Mouse (Mus musculus) lung, postnatal 0 days (tissue): ENCODE results near the gene Cdc42bpg. TPM values are rescaled to one million over a fixed set of nuclear protein-coding genes. Genes with fewer than 3 reads are reported as not detected.

ENCODE experiments used
- ATAC-seq: fragments of 200-750 bp; cut with Nextera tagmentation; 2 replicates; pipeline ENCODE4 v1.8.0; 2017; ENCODE audit warnings: moderate library complexity
- DNase-seq: peaks from one replicate; pipeline ENCODE4 v3.0.0-alpha.2; 2016; ENCODE audit warnings: low spot score
- H3K27ac ChIP-seq: fragments of 300-500 bp; sonication (generic); 2 replicates; pipeline ENCODE4 v1.5.1; 2014; ENCODE audit warnings: antibody characterized with exemption, mild to moderate bottlenecking, low read length, mixed read lengths
- H3K27me3 ChIP-seq: fragments of 300-500 bp; sonication (generic); replicated peaks from 2 replicates; pipeline ENCODE4 v1.6.1; 2014; ENCODE audit warnings: low read length, mixed read lengths; ENCODE audit not compliant: insufficient read depth
- H3K36me3 ChIP-seq: fragments of 300-500 bp; sonication (generic); 2 replicates; pipeline ENCODE4 v1.6.1; 2014; ENCODE audit warnings: low read length, mixed read lengths; ENCODE audit not compliant: insufficient read depth
- H3K4me1 ChIP-seq: fragments of 300-500 bp; sonication (generic); 2 replicates; pipeline ENCODE4 v1.6.1; 2014; ENCODE audit warnings: antibody characterized with exemption, low read depth, low read length, mixed read lengths; ENCODE audit not compliant: insufficient read depth
- H3K4me2 ChIP-seq: fragments of 300-500 bp; sonication (generic); replicated peaks from 2 replicates; pipeline ENCODE4 v1.6.1; 2014; ENCODE audit warnings: low read depth, mild to moderate bottlenecking, low read length, moderate library complexity, mixed read lengths
- H3K4me3 ChIP-seq: fragments of 300-500 bp; sonication (generic); 2 replicates; pipeline ENCODE4 v1.5.1; 2014; ENCODE audit warnings: low read depth, low read length
- H3K9ac ChIP-seq: fragments of 300-500 bp; sonication (generic); replicated peaks from 2 replicates; pipeline ENCODE4 v1.6.1; 2014; ENCODE audit warnings: low read depth, mild to moderate bottlenecking
- H3K9me3 ChIP-seq: fragments of 300-500 bp; sonication (generic); 2 replicates; pipeline ENCODE4 v1.6.1; 2016; ENCODE audit warnings: low read length, mixed read lengths
- CTCF ChIP-seq: IDR thresholded peaks from 2 replicates; pipeline ENCODE4 v1.5.1; 2016; ENCODE audit warnings: antibody characterized with exemption, mild to moderate bottlenecking
- EP300 ChIP-seq: IDR thresholded peaks from 2 replicates; pipeline ENCODE4 v1.6.1; 2016; ENCODE audit warnings: antibody characterized with exemption, mild to moderate bottlenecking, control low read depth
- whole genome bisulfite sequencing: fragments of 180-500 bp; shearing (Covaris S2); extraction: QIAGEN DNeasy Blood & Tissue Kit; methylation state at CpG from one replicate; pipeline ENCODE4 v1.1.7; 2014; 5-methylcytosine and 5-hydroxymethylcytosine counted together
- polyA plus RNA-seq: library from polyadenylated mRNA; unstranded; fragments of >200 nt; fragmentation: Nextera tagmentation; extraction: Ambion mirVana; gene quantifications from 2 replicates; pipeline ENCODE4 v1.2.1, GENCODE M21; 2015

Cdc42bpg gene
- polyA plus RNA-seq, 1 experiment from 2014 or later, result 2.8 TPM

- Histone ChIP-seq H3K4me2 (no peak overlapping the region), H3K36me3 (0 out of 2 replicates have a peak, but pooled peaks cover 4% of the 10 kb centered on the region), H3K9me3 (no peaks in the 10 kb centered on the region), H3K27ac (no peak overlapping the region), H3K4me1 (no peaks in the 10 kb centered on the region; the same call in 1 of the 2 replicates), H3K27me3 (no peaks in the 10 kb centered on the region), H3K4me3 (no peak overlapping the region), H3K9ac (no peak overlapping the region)
- WGBS, result 68% methylated on average over 7 of the region's 7 CpGs
- TF ChIP-seq CTCF, result no peak
- no peak for TF ChIP-seq EP300
- DNase-seq (no peak), ATAC-seq (no peak)
Observed at GRCm38 (mm10) chr19:6354030-6354429, 47.8 kb downstream of the Cdc42bpg start.

- Histone ChIP-seq H3K4me1 (peaks cover 4% of the 10 kb centered on the region; the same call in 1 of the 2 replicates), H3K9ac (no peak overlapping the region), H3K4me3 (no peak overlapping the region), H3K4me2 (no peak overlapping the region), H3K27me3 (no peaks in the 10 kb centered on the region), H3K36me3 (peaks cover 9% of the 10 kb centered on the region; the same call in 1 of the 2 replicates), H3K9me3 (no peaks in the 10 kb centered on the region), H3K27ac (no peak overlapping the region)
- no peak for TF ChIP-seq EP300
- no peak for TF ChIP-seq CTCF
- WGBS, result 84% methylated on average over 3 of the region's 3 CpGs
- DNase-seq, result no peak
- no peak for ATAC-seq
Observed at GRCm38 (mm10) chr19:6361291-6361690, 55.0 kb downstream of the Cdc42bpg start.

- ATAC-seq (no peak), DNase-seq (no peak)
- no peaks in the 10 kb centered on the region for H3K9me3 ChIP-seq
- WGBS, result under 1% methylated on average over 11 of the region's 11 CpGs
- H3K27ac ChIP-seq, result peak overlapping the region; percentile 100
- peaks cover 22% of the 10 kb centered on the region for H3K36me3 ChIP-seq
- no peaks in the 10 kb centered on the region for H3K27me3 ChIP-seq
- peaks cover 8% of the 10 kb centered on the region; the same call in 1 of the 2 replicates for H3K4me1 ChIP-seq
- peak overlapping the region; percentile 53 for H3K4me2 ChIP-seq
- no peak overlapping the region for H3K9ac ChIP-seq
- peak; percentile 70 for TF ChIP-seq EP300
- no peak for TF ChIP-seq CTCF
- peak overlapping the region; percentile 100 for H3K4me3 ChIP-seq
Observed at GRCm38 (mm10) chr19:6363091-6363410, 56.8 kb downstream of the Cdc42bpg start.

GRCm38 (mm10) chr19:6363411-6364240 lies 57.4 kb downstream of the Cdc42bpg start, which contains the start of gene Sf1:
Gene Sf1, plus strand, starts transcription at chr19:6363690.
- peaks cover 26% of the 10 kb centered on the region for H3K36me3 ChIP-seq
- DNase-seq (peak; percentile 100), ATAC-seq (peak; percentile 94)
- H3K4me3 ChIP-seq, result peak within 1 kb of the TSS; percentile 100
- peaks cover 8% of the 10 kb centered on the region; the same call in 1 of the 2 replicates for H3K4me1 ChIP-seq
- peak within 1 kb of the TSS; percentile 100 for H3K9ac ChIP-seq
- H3K4me2 ChIP-seq, result peak within 1 kb of the TSS; percentile 85
- H3K9me3 ChIP-seq, result no peaks in the 10 kb centered on the region
- H3K27me3 ChIP-seq, result no peaks in the 10 kb centered on the region
- H3K27ac ChIP-seq, result peak within 1 kb of the TSS; percentile 100
- no peak; the same call in 1 of the 2 replicates for TF ChIP-seq EP300
- no peak; the same call in 1 of the 2 replicates for TF ChIP-seq CTCF
- WGBS, result 1% methylated on average over 70 of the region's 85 CpGs

- Histone ChIP-seq H3K27ac (peak overlapping the region; percentile 100), H3K36me3 (peaks cover 30% of the 10 kb centered on the region), H3K9ac (peak overlapping the region; percentile 100), H3K9me3 (no peaks in the 10 kb centered on the region), H3K27me3 (no peaks in the 10 kb centered on the region), H3K4me3 (peak overlapping the region; percentile 100), H3K4me2 (peak overlapping the region; percentile 85), H3K4me1 (peaks cover 8% of the 10 kb centered on the region; the same call in 1 of the 2 replicates)
- ATAC-seq (peak; percentile 4), DNase-seq (peak; percentile 96)
- WGBS, result 0% methylated on average over 55 of the region's 55 CpGs
- TF ChIP-seq EP300 (no peak), CTCF (no peak)
Observed at GRCm38 (mm10) chr19:6364317-6364725, 58.1 kb downstream of the Cdc42bpg start.

GRCm38 (mm10) chr19:6364842-6365241 lies 58.6 kb downstream of the Cdc42bpg start:
- 2% methylated on average over 2 of the region's 2 CpGs for WGBS
- TF ChIP-seq EP300, result no peak
- no peak for TF ChIP-seq CTCF
- Histone ChIP-seq H3K27me3 (no peaks in the 10 kb centered on the region), H3K4me2 (peak overlapping the region; percentile 85), H3K9me3 (no peaks in the 10 kb centered on the region), H3K36me3 (peaks cover 34% of the 10 kb centered on the region), H3K27ac (peak overlapping the region; percentile 100), H3K9ac (peak overlapping the region; percentile 100), H3K4me3 (peak overlapping the region; percentile 100), H3K4me1 (peaks cover 8% of the 10 kb centered on the region; the same call in 1 of the 2 replicates)
- no peak for DNase-seq
- no peak for ATAC-seq
